Mouse (Mus musculus) heart, adult 8-10 months (tissue): ENCODE measurements around the gene Rbm26. TPM values are rescaled to one million over a fixed set of nuclear protein-coding genes. Genes with fewer than 3 reads are reported as not detected.

Source experiments
- DNase-seq: peaks from one replicate; pipeline ENCODE4 v3.0.0; 2022; ENCODE audit warnings: low spot score
- total RNA-seq, 4 experiments: library from RNA; stranded (reverse); gene quantifications; 2 replicates each; pipeline ENCODE4 v1.2.4; 2022

The Rbm26 gene
- 10 to 100 TPM; 17.0 to 21.2 (median 17.5) TPM for total RNA-seq

DNA sequence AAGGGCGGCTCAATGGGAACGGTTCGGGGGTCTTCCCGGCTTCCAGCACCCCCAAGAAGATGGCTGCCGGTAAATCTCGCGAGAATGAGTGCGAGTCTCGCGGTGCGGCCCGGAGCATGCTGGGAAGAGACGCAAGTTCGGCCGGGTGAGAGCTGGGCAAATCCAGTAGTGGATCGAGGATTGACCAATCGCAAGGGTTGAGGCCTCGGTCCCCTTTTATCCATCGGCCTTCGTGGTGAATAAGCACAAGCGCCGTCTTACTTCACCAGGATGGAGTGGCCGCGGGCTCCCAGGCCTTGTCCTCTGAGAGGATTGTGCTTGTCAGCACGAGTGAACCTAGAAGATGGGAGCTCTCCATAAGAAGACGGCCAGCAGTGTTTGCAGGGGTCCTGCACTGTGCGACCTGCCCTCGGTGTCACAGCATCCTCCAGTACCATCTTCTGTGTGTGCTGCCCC, at the start of gene Rbm26:
Gene Rbm26 (minus strand): TSS at position 90 of the 456 bp plus-strand sequence.
- peak; percentile 98 for DNase-seq

DNA sequence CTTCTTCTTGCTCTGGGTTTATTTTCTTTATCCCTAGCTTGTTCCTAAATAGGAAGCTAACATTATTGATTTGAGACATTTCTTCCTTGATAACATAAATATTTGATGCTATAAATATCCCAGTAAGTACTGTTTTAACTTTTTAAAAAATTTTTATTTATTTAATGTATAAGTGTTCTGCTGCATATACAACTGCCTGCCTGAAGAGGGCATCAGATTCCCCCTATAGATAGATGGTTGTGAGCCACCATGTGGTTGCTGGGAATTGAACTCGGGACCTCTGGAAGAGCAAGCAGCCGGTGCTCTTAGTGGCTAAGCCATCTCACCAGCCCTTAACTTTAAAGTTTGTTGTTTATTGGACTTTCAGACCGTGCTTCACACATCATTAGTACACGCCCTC, 48.7 kb upstream of the Rbm26 start:
- no peak for DNase-seq

GRCm38 (mm10) chr14:105222240-105222639, 45.1 kb upstream of the Rbm26 start:
- DNase-seq = no peak

- DNase-seq = no peak
These were observed 42.6 kb upstream of the Rbm26 start for GRCm38 (mm10) chr14:105219525-105220376.

- no peak for DNase-seq
These were observed 21.3 kb upstream of the Rbm26 start for GRCm38 (mm10) chr14:105198401-105198800.

- DNase-seq = no peak
These were observed 17.6 kb upstream of the Rbm26 start for GRCm38 (mm10) chr14:105194682-105195081.

GRCm38 (mm10) chr14:105184866-105185265, 7.7 kb upstream of the Rbm26 start:
- no peak for DNase-seq

DNA sequence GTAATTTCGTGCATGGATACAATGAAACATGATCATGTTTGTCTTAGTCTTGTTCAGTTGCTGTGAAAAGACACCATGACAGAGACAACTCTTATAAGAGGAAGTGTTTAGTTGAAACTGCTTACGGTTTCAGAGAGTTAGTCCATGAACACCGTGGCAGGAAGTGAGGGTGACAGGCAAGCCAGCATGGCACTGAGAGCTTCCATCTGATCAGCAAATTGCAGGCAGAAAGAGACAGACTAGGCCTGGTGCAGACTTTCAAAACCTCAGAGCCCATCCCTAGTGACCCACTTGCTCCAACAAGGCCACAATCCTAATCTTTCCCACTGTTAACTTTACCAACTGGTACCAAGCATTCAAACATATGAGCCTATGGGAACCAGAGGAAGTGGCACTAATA, 5.7 kb upstream of the Rbm26 start:
- no peak for DNase-seq

DNA sequence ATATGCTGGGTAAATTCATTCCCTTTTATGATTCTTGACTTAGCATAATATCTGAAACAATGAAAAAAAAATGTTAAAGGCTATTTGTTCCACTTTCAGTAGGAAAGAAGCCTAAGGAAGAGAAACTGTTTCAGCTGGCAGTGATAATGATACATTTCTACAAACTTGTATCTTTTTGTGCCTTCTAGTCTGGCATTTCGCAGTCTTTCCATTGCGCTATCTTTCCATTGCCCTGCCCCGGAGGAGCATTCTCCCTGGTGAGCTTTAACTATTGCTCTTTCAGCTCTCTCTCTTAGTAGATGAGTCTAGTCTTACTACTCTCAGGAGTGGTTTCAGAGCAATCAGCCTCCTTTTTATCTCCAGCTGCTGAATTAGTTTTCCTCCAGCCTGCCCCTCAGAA, 2.6 kb upstream of the Rbm26 start:
- DNase-seq = no peak

DNA sequence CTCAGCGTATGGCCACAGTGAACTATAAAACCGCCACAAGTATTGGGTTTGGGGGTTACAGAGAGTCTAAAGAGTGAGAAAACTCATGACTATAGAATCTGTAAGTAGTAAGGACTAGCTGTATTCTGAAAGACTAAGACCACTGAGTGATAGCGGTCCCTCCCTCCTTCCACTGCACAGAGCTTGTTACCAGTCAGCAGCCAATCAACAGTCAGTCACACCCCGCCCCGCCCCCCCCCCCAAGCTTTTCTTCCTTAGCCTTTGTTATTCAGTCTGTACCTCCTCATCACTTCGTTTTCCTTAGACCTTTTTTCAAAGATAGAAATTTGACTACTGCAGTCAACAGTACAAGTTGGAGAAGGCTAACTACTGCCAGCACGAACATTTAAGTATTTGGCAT, 1.9 kb upstream of the Rbm26 start:
- DNase-seq = no peak

GRCm38 (mm10) chr14:105176381-105177168, 552 bp downstream of the Rbm26 start:
- DNase-seq = no peak

GRCm38 (mm10) chr14:105167181-105167580, 9.9 kb downstream of the Rbm26 start:
- no peak for DNase-seq

GRCm38 (mm10) chr14:105164793-105165192, 12.3 kb downstream of the Rbm26 start:
- peak; percentile 26 for DNase-seq

DNA sequence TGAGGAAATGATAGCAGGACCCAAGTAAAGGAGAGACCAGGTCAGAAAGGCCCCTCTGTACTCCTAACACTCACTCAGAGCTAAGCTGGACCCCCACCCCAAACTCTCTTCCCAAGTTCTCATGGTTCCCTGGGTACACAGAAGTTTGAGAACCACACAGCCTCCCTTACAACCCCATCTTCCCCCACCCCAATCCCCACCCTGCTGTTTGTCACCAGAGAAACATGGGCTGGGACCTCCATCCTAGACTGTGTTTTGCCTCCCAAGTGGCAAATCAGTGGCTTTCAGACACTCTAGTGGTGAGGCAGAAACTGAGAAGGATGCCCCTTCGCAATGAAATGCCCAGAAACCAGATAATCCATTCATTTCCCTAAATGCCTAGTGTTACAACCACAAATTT, 15.8 kb downstream of the Rbm26 start:
- no peak for DNase-seq

GRCm38 (mm10) chr14:105158526-105158925, 18.6 kb downstream of the Rbm26 start:
- no peak for DNase-seq

DNA sequence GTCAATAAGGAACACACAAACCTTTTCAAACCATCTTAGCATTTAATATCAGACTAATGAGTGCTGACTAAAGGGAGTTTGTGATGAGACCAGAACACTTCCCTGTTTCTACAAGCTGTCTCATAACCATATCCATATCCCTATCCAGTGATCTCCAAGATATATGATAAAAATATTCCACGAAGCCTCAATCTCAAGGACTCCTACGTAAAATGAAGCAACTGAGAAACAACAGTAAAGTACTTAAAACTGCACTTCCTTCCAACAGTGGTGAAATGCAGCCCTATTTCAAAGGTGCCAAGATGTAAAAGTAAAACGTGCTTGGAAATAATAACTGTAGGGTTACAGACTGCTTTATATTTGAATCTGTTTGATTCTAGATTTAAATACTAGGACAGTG, 43.1 kb downstream of the Rbm26 start:
- DNase-seq = no peak

GRCm38 (mm10) chr14:105127715-105128385, 49.3 kb downstream of the Rbm26 start:
- DNase-seq = no peak

DNA sequence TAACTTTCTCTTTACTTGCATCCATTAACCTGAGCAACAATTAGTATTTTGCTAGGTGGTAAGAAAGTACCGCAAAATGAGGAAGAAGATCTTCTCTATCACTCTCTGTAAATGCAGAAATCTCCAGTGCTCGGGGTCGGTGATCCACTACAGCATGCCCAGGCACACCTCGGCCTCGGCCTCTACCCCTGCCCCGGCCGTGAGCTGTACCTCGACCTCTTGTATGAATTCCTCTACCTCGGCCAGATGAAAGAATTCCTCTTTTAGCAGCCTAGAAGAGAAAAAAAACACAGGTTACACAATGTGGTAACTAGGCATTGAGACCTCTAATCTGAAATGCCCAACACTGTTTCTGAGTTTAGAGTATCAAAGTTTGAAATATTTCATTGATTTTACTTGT, 52.6 kb downstream of the Rbm26 start:
- DNase-seq = no peak

DNA sequence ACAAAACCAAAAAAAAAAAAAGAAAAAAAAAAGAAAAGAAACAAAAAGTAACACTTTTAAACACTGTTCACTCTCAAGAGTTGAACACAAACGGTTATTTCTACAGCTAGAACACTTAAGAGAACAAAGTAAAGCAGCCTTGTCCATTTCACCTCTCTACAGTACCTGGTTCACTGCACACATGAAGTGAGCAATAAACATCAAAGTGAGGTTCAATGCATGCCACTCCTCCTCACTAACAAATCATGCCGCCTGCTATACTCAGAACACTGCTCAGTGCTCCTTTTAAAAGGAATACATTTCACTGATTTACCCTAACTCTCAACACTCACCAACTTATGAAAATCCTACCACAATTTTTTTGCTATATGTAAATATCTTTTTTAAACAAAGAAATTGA, 61.7 kb downstream of the Rbm26 start:
- no peak for DNase-seq

GRCm38 (mm10) chr14:105106252-105106651, 70.9 kb downstream of the Rbm26 start:
- DNase-seq = no peak

- no peak for DNase-seq
These were observed 78.3 kb downstream of the Rbm26 start for GRCm38 (mm10) chr14:105098861-105099260.

GRCm38 (mm10) chr14:105096221-105096620, 80.9 kb downstream of the Rbm26 start:
- no peak for DNase-seq
